Mouse (Mus musculus): ENCODE data around the gene Tbc1d4. TPM values are rescaled to one million over a fixed set of nuclear protein-coding genes. Genes with fewer than 3 reads are reported as not detected.
A peak's percentile ranks its signal among the peaks of the same experiment; 100 is the strongest.

Tbc1d4 gene
- total and polyA plus RNA-seq, 3 experiments, result 20.6 to 72.9 (median 71.0) TPM

DNA sequence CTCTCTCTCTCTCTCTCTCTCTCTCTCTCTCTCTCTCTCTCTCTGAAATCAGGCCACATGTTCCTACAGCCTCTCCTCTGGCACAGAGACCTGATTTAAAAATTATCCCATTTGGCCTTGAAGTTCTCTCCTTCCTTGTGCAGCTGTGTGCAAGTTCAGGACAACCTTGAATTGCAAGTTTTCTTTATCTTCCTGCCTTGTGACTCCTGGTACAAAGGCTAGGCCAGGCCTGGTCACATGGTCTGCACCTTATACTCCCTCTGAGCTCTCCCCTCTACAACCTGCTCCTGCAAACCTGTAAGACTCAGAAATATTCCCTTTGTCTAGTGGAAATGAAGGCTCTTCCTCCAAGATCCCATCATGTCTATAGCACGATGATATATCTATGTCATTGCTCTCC is 36.0 kb upstream of the Tbc1d4 start:
- H3K4me1 ChIP-seq (ENCODE audit: control insufficient read depth in 1 of 2, insufficient read depth in 2 of 2), result 0 out of 4 replicates have a peak, but pooled peaks cover 0 to 3% of the 10 kb centered on the region in 2 experiments
- H3K4me3 ChIP-seq (replicated peaks in 1 of 3; ENCODE audit: low read depth in 2 of 3, low read length in 2 of 3, poor library complexity in 1 of 3), result no peak overlapping the region
- no peak overlapping the region for H3K4me2 ChIP-seq (ENCODE audit: insufficient read depth, low read depth, poor library complexity, severe bottlenecking)
- no peaks in the 10 kb centered on the region for H3K27me3 ChIP-seq (replicated peaks)
- dilution Hi-C loops (cut with MboI; ENCODE audit: extremely low pct_ligation_motif_present, extremely low pct_unique_long_range_greater_than_20kb, low sequenced_read_pairs), result no loop called here
- no peak overlapping the region for H3K27ac ChIP-seq (ENCODE audit: insufficient read depth, low read depth)
- TF ChIP-seq SIN3A (IDR thresholded peaks at IDR 0.05; ENCODE audit: low read length) (no peak), NELFE (IDR thresholded peaks at IDR 0.05; ENCODE audit: low read depth, low read length) (no peak), MAZ (IDR thresholded peaks at IDR 0.05; ENCODE audit: low read depth, low read length) (no peak), ZNF384 (IDR thresholded peaks at IDR 0.05; ENCODE audit: low read depth, low read length) (no peak), MYC (IDR thresholded peaks at IDR 0.05; ENCODE audit: low read depth, low read length) (no peak), CHD1 (IDR thresholded peaks at IDR 0.05; ENCODE audit: low read depth, low read length) (no peak), MXI1 (IDR thresholded peaks at IDR 0.05; ENCODE audit: low read depth, low read length) (no peak), ZMIZ1 (IDR thresholded peaks at IDR 0.05; ENCODE audit: low read depth, low read length) (no peak), KAT2A (IDR thresholded peaks at IDR 0.05; ENCODE audit: insufficient replicate concordance, low read length) (no peak), MAFK (IDR thresholded peaks at IDR 0.05; ENCODE audit: insufficient replicate concordance, low read length) (no peak), ZKSCAN1 (IDR thresholded peaks at IDR 0.05; ENCODE audit: borderline replicate concordance, low read depth, low read length) (no peak), UBTF (IDR thresholded peaks at IDR 0.05; ENCODE audit: low read depth, low read length) (no peak)
- DNase-seq (ENCODE audit: extremely low read depth), result no peak
- in situ Hi-C loops (cut with MboI; ENCODE audit: low pct_ligation_motif_present, low pct_unique_long_range_greater_than_20kb, low sequenced_read_pairs), result no loop called here
- no peaks in the 10 kb centered on the region for H3K9me3 ChIP-seq (replicated peaks; ENCODE audit: low read length)
- H3K79me2 ChIP-seq (replicated peaks; ENCODE audit: control insufficient read depth, extremely low read depth, insufficient read depth, poor library complexity, severe bottlenecking), result no peaks in the 10 kb centered on the region
- no peaks in the 10 kb centered on the region for H3K36me3 ChIP-seq (replicated peaks in 1 of 2; ENCODE audit: control insufficient read depth in 1 of 2, insufficient read depth in 1 of 2, low read length in 1 of 2)
- H3K9ac ChIP-seq (ENCODE audit: insufficient read depth, low read depth), result no peak overlapping the region

GRCm38 (mm10) chr14:101640153-101640843 is 31.3 kb upstream of the Tbc1d4 start, which contains the start of gene Commd6:
TSS of gene Commd6 (minus strand) at chr14:101640686.
- Histone ChIP-seq H3K27me3 (replicated peaks) (no peaks in the 10 kb centered on the region), H3K36me3 (replicated peaks in 1 of 2; ENCODE audit: control insufficient read depth in 1 of 2, insufficient read depth in 1 of 2, low read length in 1 of 2) (peaks cover 2 to 25% of the 10 kb centered on the region in 2 experiments), H3K4me3 (replicated peaks in 1 of 3; ENCODE audit: low read depth in 2 of 3, low read length in 2 of 3, poor library complexity in 1 of 3) (peak within 1 kb of the TSS; percentile 71 to 83 (median 80)), H3K79me2 (replicated peaks; ENCODE audit: control insufficient read depth, extremely low read depth, insufficient read depth, poor library complexity, severe bottlenecking) (peaks cover 6% of the 10 kb centered on the region), H3K9me3 (replicated peaks; ENCODE audit: low read length) (no peaks in the 10 kb centered on the region), H3K9ac (ENCODE audit: insufficient read depth, low read depth) (peak within 1 kb of the TSS; percentile 53), H3K4me2 (ENCODE audit: insufficient read depth, low read depth, poor library complexity, severe bottlenecking) (peak within 1 kb of the TSS; percentile 41), H3K4me1 (ENCODE audit: control insufficient read depth in 1 of 2, insufficient read depth in 2 of 2) (peaks cover 0 to 29% of the 10 kb centered on the region in 2 experiments; a peak in 2 of 4 replicates), H3K27ac (ENCODE audit: insufficient read depth, low read depth) (peak within 1 kb of the TSS; percentile 17; the same call in 1 of the 2 replicates)
- dilution Hi-C loops (cut with MboI; ENCODE audit: extremely low pct_ligation_motif_present, extremely low pct_unique_long_range_greater_than_20kb, low sequenced_read_pairs), result no loop called here
- TF ChIP-seq PAX5 (IDR thresholded peaks at IDR 0.05; ENCODE audit: low read length) (no peak), TCF12 (IDR thresholded peaks at IDR 0.05; ENCODE audit: low read depth, low read length) (peak; percentile 54; the same call in 1 of the 2 replicates), SMC3 (IDR thresholded peaks at IDR 0.05; ENCODE audit: low read depth, low read length) (no peak), HCFC1 (IDR thresholded peaks at IDR 0.05; ENCODE audit: low read depth, low read length) (peak; percentile 75), ZMIZ1 (IDR thresholded peaks at IDR 0.05; ENCODE audit: low read depth, low read length) (peak; percentile 56; the same call in 1 of the 2 replicates), MEF2A (IDR thresholded peaks at IDR 0.05; ENCODE audit: borderline replicate concordance, low read depth, low read length) (peak; percentile 25; the same call in 1 of the 2 replicates), KAT2A (IDR thresholded peaks at IDR 0.05; ENCODE audit: insufficient replicate concordance, low read length) (0 out of 2 replicates have a peak, but pooled peaks have one; percentile 17), ZKSCAN1 (IDR thresholded peaks at IDR 0.05; ENCODE audit: borderline replicate concordance, low read depth, low read length) (no peak), MAX (IDR thresholded peaks at IDR 0.05; ENCODE audit: low read length) (peak; percentile 49), POLR2AphosphoS2 (IDR thresholded peaks at IDR 0.05; ENCODE audit: low read depth, low read length) (peak; percentile 75; the same call in 1 of the 2 replicates), CHD1 (IDR thresholded peaks at IDR 0.05; ENCODE audit: low read depth, low read length) (no peak), MYC (IDR thresholded peaks at IDR 0.05; ENCODE audit: low read depth, low read length) (peak; percentile 66; the same call in 1 of the 2 replicates), UBTF (IDR thresholded peaks at IDR 0.05; ENCODE audit: low read depth, low read length) (peak; percentile 42; the same call in 1 of the 2 replicates), EP300 (IDR thresholded peaks at IDR 0.05; ENCODE audit: low read length) (no peak), CHD2 (IDR thresholded peaks at IDR 0.05; ENCODE audit: low read length) (no peak), MXI1 (IDR thresholded peaks at IDR 0.05; ENCODE audit: low read depth, low read length) (peak; percentile 46), NRF1 (IDR thresholded peaks at IDR 0.05; ENCODE audit: low read depth, low read length) (peak; percentile 97), NELFE (IDR thresholded peaks at IDR 0.05; ENCODE audit: low read depth, low read length) (peak; percentile 85), POLR2A (IDR thresholded peaks at IDR 0.05; ENCODE audit: low read depth, low read length) (peak; percentile 95), BHLHE40 (IDR thresholded peaks at IDR 0.05; ENCODE audit: low read depth, low read length) (peak; percentile 71; the same call in 1 of the 2 replicates), IRF4 (IDR thresholded peaks at IDR 0.05; ENCODE audit: low read depth, low read length) (no peak), ELF1 (IDR thresholded peaks at IDR 0.05; ENCODE audit: low read depth, low read length) (peak; percentile 97), TBP (conservative IDR thresholded peaks at IDR 0.05; ENCODE audit: low read depth, low read length) (peak; percentile 86)
- in situ Hi-C loops (cut with MboI; ENCODE audit: low pct_ligation_motif_present, low pct_unique_long_range_greater_than_20kb, low sequenced_read_pairs), result no loop called here
- peak; percentile 98 for DNase-seq (ENCODE audit: extremely low read depth)

All from CH12.LX (cell line).